Mouse (Mus musculus) C2C12 (cell line): Measurements from ENCODE around the gene Slc22a23. TPM values are rescaled to one million over a fixed set of nuclear protein-coding genes. Genes with fewer than 3 reads are reported as not detected.

Experiments
- H3K27me3 ChIP-seq: one replicate; pipeline ENCODE4 v1.6.1; 2011; ENCODE audit not compliant: control insufficient read depth, insufficient read depth, insufficient read length
- H3K36me3 ChIP-seq: one replicate; pipeline ENCODE4 v1.6.1; 2011; ENCODE audit not compliant: control insufficient read depth, insufficient read depth
- H3K4me3 ChIP-seq: one replicate; pipeline ENCODE4 v1.5.1; 2011; ENCODE audit warnings: mild to moderate bottlenecking, control low read depth; ENCODE audit not compliant: poor library complexity, insufficient read depth, severe bottlenecking
- H3K79me2 ChIP-seq: one replicate; pipeline ENCODE4 v1.6.1; 2011; ENCODE audit not compliant: control insufficient read depth, insufficient read depth
- H3K79me3 ChIP-seq: one replicate; pipeline ENCODE4 v1.6.1; 2011; ENCODE audit warnings: low read depth, control low read depth
- H3ac ChIP-seq: one replicate; pipeline ENCODE3; 2011; ENCODE audit warnings: low read depth; ENCODE audit not compliant: control insufficient read depth, insufficient read length
- CEBPB ChIP-seq: IDR thresholded peaks from one replicate; pipeline ENCODE4 v1.6.1; 2011; ENCODE audit warnings: low read depth, mild to moderate bottlenecking, control low read depth, moderate library complexity
- CTCF ChIP-seq: IDR thresholded peaks from one replicate; pipeline ENCODE4 v1.5.1; 2011; ENCODE audit not compliant: control insufficient read depth, insufficient read depth, insufficient read length
- FOSL1 ChIP-seq: IDR thresholded peaks from one replicate; pipeline ENCODE4 v1.8.0; 2011; ENCODE audit warnings: mild to moderate bottlenecking, low read length; ENCODE audit not compliant: poor library complexity, insufficient read depth, severe bottlenecking
- MAX ChIP-seq: IDR thresholded peaks from one replicate; pipeline ENCODE4 v1.6.1; 2011; ENCODE audit warnings: mild to moderate bottlenecking, control low read depth
- MYOD1 ChIP-seq: IDR thresholded peaks from one replicate; pipeline ENCODE4 v1.6.1; 2011; ENCODE audit warnings: low read depth; ENCODE audit not compliant: control insufficient read depth, insufficient read length
- MYOG ChIP-seq: IDR thresholded peaks from one replicate; pipeline ENCODE4 v1.6.1; 2011; ENCODE audit not compliant: control insufficient read depth, insufficient read length; ENCODE audit errors: extremely low read depth
- USF1 ChIP-seq: IDR thresholded peaks from one replicate; pipeline ENCODE4 v1.6.1; 2011; ENCODE audit warnings: low read depth, mild to moderate bottlenecking, control low read depth, moderate library complexity
- polyA plus RNA-seq: library from polyadenylated mRNA; unstranded; fragments of >200 nt; fragmentation: generic; extraction: Trizol; gene quantifications from one replicate; pipeline ENCODE4 v1.2.1, GENCODE M21; 2012; ENCODE audit warnings: missing spikeins

Gene Slc22a23
- polyA plus RNA-seq, 1 experiment: 10.9 TPM

DNA sequence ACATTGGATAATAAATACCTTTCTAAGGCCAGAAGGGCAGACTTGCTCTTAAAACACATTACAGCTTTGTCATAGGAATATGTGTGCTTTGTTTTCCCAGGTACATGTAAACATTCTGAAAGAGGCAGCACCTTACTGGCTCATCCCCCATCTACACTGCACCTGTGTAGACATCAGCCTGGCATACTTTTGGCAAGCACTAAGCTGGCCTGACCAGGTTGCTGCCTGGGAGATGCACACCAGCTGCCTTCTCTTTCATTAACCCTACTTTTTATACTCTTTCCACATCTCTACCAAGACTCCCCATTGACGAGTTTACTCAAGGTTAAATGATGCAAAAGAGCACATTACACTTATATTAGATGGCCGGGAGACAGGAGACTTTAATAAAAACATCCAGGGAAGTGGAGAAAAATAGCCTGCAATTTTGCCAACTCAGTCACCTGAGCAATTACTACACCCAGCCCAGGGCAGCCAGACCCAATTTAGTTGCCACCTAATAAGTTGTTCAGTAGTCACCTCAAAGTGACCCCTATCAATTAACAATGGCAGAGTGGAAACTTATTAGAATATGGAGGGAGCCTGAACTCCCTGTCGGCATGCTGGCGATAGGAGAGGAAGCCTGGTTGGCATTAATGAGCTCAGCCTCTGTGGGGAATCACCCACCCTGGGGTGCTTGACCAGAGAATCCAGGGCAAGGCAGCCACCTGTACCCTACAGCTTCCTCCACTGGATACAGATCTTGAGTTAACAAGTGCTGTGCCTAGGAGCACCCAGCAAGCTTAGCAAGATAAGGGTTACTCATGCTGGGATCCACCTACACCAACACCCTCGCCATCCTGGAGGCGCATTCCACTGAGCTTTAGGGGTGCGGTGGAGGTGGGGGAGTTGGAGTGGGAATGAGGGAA, 37.0 kb downstream of the Slc22a23 start:
- Histone ChIP-seq H3K36me3 (peaks cover 9% of the 10 kb centered on the region), H3K4me3 (no peak overlapping the region), H3K79me2 (peaks cover 74% of the 10 kb centered on the region), H3K27me3 (no peaks in the 10 kb centered on the region), H3ac (no peak overlapping the region), H3K79me3 (peaks cover 15% of the 10 kb centered on the region)
- TF ChIP-seq USF1 (no peak), MYOD1 (no peak), CTCF (no peak), CEBPB (no peak), FOSL1 (no peak), MAX (no peak), MYOG (no peak)

DNA sequence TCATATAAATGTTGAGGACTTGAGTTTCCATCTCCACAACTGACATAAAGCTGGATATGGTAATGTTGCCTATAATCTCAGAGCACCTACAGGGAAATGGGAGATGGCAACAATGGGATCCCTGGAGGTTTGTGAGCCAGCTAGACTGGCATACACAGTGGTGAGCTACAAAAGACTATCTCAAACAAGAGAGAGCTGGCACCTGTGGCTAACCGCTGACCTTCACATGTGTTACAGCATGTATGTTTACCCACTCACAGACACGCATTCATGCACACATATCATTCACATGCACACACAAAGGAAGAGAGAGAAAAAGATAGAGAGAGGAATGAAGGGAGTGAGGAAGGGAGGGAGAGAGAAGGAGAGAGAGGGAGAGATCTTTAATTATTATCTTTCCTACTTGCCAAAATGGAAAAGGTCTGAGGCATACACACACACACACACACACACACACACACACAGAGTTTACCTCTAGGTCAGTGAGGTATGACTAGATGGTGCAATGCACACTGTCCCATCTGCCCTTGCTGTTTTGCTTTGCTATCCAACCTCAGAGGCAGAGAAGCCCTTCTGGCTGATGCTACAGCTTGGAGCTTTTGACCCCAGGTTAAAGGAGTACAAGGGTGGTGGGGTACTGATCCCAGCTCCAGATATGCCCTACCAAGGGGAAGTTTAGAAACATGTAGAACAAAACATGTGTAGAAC, 38.9 kb downstream of the Slc22a23 start:
- TF ChIP-seq USF1 (no peak), FOSL1 (no peak), CTCF (no peak), CEBPB (no peak), MYOD1 (no peak), MYOG (no peak), MAX (no peak)
- H3K4me3 ChIP-seq: no peak overlapping the region

DNA sequence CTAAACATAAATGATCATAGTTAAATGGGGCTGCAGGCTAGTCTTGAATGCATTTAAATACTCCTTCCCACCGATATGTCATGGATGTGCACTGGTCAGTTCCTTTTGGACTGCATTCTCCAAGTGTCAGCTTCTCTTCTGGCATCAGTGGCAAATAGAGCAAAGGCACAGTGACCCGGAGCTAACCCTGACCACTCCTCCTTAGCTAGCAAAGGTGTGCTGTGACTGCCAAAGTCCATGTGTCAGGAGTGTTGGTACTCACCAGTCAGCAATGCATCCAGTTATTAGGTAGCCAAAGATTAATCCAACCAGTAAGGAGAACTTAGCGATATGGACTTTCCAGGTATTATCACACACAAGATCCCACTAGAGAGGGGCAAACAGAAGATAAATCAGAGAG, 40.1 kb downstream of the Slc22a23 start:
- H3K79me3 ChIP-seq: peaks cover 6% of the 10 kb centered on the region
- no peak for TF ChIP-seq FOSL1
- TF ChIP-seq MYOD1: no peak
- TF ChIP-seq MYOG: no peak
- no peak for TF ChIP-seq CEBPB
- TF ChIP-seq MAX: no peak
- TF ChIP-seq USF1: no peak
- no peak for TF ChIP-seq CTCF
- H3K27me3 ChIP-seq: no peaks in the 10 kb centered on the region
- H3ac ChIP-seq: no peak overlapping the region
- peaks cover 18% of the 10 kb centered on the region for H3K36me3 ChIP-seq
- peaks cover 54% of the 10 kb centered on the region for H3K79me2 ChIP-seq
- H3K4me3 ChIP-seq: no peak overlapping the region

More for the DNA sequence above, 38.9 kb downstream of the Slc22a23 start:
- H3ac ChIP-seq: no peak overlapping the region
- peaks cover 9% of the 10 kb centered on the region for H3K36me3 ChIP-seq
- H3K27me3 ChIP-seq: no peaks in the 10 kb centered on the region
- H3K79me2 ChIP-seq: peaks cover 57% of the 10 kb centered on the region
- peaks cover 8% of the 10 kb centered on the region for H3K79me3 ChIP-seq

DNA sequence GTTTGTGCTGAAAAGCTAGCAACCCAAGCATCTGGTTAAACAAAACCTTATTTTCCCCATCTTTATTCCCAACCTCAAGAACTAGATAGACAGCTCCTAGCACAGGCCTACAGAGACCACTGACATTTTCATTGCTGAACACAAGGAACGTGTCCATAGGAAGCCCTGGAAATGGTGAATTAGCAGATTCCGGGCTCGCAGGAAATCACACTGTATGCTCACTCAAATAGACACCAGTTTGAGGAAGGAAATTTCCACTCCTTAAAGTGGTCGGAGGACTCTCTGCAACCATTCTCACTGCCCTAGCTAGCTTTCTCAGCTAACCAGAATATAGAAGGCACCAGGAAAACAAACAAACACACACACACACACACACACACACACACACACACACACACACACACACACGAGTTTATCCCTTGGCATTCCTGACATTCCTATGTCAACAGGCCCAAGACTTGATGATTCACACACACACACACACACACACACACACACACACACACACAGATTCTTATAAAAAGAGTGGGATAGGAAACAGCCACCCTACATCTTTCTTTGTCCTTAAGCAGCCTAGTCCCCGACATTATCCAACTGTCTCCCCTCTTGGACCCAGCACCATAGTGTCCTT, 41.5 kb downstream of the Slc22a23 start:
- peaks cover 29% of the 10 kb centered on the region for H3K36me3 ChIP-seq
- no peak overlapping the region for H3ac ChIP-seq
- peaks cover 6% of the 10 kb centered on the region for H3K79me3 ChIP-seq
- no peak for TF ChIP-seq MAX
- TF ChIP-seq MYOG: no peak
- no peak for TF ChIP-seq MYOD1
- TF ChIP-seq CTCF: no peak
- TF ChIP-seq USF1: no peak
- no peak for TF ChIP-seq FOSL1
- no peak for TF ChIP-seq CEBPB
- H3K79me2 ChIP-seq: peaks cover 43% of the 10 kb centered on the region
- no peaks in the 10 kb centered on the region for H3K27me3 ChIP-seq
- no peak overlapping the region for H3K4me3 ChIP-seq

DNA sequence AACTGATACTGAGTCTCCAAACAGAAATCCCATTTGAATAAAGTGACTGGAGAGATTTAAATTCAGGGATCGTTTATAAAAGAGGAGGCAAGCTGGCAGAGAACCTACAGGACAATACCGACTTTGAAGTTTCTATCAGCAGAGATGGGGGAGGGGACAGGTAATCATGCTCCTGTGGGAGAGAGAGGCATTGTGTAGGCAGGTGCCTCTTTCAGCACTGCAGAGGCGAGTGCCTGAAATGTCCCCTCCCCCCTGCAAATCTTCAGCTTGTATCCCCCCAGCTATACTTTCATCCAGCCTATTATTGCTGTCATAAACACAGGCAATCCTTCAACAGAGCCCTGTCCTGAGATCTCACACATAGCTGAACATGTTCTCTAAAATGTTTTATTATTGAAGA, 43.4 kb downstream of the Slc22a23 start:
- TF ChIP-seq MYOD1 (no peak), CTCF (no peak), MYOG (no peak), CEBPB (no peak), FOSL1 (no peak), USF1 (no peak), MAX (no peak)
- H3ac ChIP-seq: no peak overlapping the region
- no peak overlapping the region for H3K4me3 ChIP-seq
- H3K79me2 ChIP-seq: peaks cover 25% of the 10 kb centered on the region
- H3K36me3 ChIP-seq: peaks cover 48% of the 10 kb centered on the region
- H3K27me3 ChIP-seq: no peaks in the 10 kb centered on the region
- H3K79me3 ChIP-seq: peaks cover 2% of the 10 kb centered on the region
